Mouse (Mus musculus): ENCODE results near the gene Mtmr4. TPM values are rescaled to one million over a fixed set of nuclear protein-coding genes. Genes with fewer than 3 reads are reported as not detected.

Mtmr4 gene
- 53.4 and 68.7 TPM in 2 replicates for polyA plus RNA-seq (2014; fragmentation: Nextera tagmentation; extraction: Ambion mirVana)

DNA sequence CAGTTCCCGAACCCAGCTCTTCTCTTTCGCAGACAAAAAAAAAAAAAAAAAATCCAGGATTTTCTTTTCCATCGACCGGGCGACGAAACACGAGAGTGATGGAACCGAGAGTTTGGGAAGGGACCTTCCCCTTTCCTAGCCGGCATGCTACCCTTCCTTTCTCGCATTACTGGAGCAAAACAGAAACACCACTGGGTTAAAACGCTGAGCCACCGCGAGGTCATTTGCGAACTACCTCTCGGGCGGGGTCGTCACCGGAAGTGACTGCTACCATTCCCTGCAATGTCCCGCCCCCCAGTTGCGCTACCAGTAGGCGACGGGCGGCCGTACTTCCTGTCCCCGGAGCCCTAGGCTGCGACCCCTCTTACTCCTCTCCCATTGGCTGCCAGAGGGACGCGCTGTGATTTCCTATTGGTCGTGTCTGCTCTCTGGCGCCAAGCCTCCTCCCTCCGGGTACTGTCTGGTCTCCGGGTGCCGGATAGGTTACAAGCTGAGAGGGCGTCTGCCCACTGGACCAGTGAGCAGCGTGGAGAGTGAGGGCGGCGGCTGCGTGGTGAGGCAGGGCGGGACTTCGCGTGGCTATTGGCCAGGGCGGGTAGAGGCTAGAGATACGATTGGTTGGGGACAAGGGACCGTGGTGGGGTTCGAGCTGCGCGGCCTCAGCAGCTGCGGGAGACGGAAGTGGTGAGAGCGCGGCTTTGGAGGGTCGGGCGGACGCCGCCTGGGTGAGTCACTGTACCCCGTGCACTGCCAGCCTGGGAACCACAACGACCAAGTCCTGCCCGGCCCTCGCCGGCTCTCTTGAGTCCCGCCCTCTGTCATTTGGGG lies at the start of gene Mtmr4:
TSS of gene Mtmr4 (plus strand) at position 637 of the 828 bp plus-strand sequence.
- Histone ChIP-seq H3K36me3 (replicated peaks; ENCODE audit: control insufficient read depth, insufficient read depth) (no peaks in the 10 kb centered on the region), H3K4me1 (replicated peaks; ENCODE audit: control insufficient read depth, insufficient read depth, low read length) (peaks cover 25% of the 10 kb centered on the region), H3K9ac (peak within 1 kb of the TSS; percentile 84), H3K4me2 (replicated peaks) (peak within 1 kb of the TSS; percentile 81), H3K27me3 (ENCODE audit: control insufficient read depth, insufficient read depth, low read length) (no peaks in the 10 kb centered on the region), H3K9me3 (ENCODE audit: control insufficient read depth, low read length) (no peaks in the 10 kb centered on the region), H3K4me3 (replicated peaks; ENCODE audit: low read length) (peak within 1 kb of the TSS; percentile 62), H3K27ac (peak within 1 kb of the TSS; percentile 92)
- under 1% methylated on average over 61 of the region's 61 CpGs for WGBS
- DNase-seq (ENCODE audit: low spot score) (peak; percentile 96), ATAC-seq (ENCODE audit: low FRiP score) (peak; percentile 97)

DNA sequence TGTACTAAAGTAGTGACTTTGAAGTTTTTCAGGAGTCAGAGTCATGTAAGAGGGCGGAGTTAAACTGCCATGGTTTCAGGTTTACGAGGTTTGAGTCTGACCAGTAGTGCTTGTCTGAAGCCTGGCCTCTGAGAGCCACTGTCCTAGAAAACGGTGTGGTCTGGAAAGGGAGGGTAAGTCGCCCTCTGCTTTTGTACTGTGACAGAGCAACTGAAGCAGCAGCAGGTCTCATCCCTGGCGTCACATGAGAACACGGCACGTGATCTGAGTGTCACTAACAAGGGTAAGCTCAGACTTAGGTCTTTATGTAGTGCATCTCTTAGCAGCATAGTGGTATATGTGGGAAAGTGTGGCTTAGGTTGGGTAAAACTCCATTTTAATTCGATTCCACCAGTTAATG lies 49.7 kb upstream of the Mtmr4 start:
- no peaks in the 10 kb centered on the region for H3K36me3 ChIP-seq (replicated peaks; ENCODE audit: control insufficient read depth, insufficient read depth)
- no peak overlapping the region for H3K9ac ChIP-seq
- H3K9me3 ChIP-seq (ENCODE audit: control insufficient read depth, low read length) = no peaks in the 10 kb centered on the region
- 46% methylated on average over 8 of the region's 8 CpGs for WGBS
- DNase-seq (ENCODE audit: low spot score) (no peak), ATAC-seq (ENCODE audit: low FRiP score) (no peak)
- H3K27ac ChIP-seq = no peak overlapping the region
- H3K4me3 ChIP-seq (replicated peaks; ENCODE audit: low read length) = no peak overlapping the region
- no peaks in the 10 kb centered on the region for H3K4me1 ChIP-seq (replicated peaks; ENCODE audit: control insufficient read depth, insufficient read depth, low read length)
- no peaks in the 10 kb centered on the region for H3K27me3 ChIP-seq (ENCODE audit: control insufficient read depth, insufficient read depth, low read length)
- H3K4me2 ChIP-seq (replicated peaks) = no peak overlapping the region

DNA sequence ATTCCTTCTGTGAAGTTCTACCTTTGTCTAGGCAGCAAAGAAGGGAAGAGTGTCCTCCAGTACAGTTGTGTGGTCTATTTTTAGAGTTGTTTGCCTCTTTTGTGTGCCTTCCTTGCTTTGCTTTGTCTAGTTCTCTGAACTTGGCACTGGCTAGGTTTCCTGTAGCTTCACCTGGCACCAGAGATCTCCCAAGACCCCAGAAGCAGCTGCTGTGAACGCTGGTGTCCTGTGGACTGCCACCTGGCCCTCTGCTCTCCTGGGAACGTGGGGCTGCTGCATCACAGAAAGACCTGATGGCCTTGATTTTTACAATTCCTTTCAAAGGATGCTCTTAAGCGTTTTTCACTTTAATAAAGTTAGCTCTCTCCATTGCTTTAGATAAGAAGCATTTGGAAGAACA lies 49.1 kb upstream of the Mtmr4 start:
- H3K4me2 ChIP-seq (replicated peaks) = no peak overlapping the region
- no peak for DNase-seq (ENCODE audit: low spot score)

DNA sequence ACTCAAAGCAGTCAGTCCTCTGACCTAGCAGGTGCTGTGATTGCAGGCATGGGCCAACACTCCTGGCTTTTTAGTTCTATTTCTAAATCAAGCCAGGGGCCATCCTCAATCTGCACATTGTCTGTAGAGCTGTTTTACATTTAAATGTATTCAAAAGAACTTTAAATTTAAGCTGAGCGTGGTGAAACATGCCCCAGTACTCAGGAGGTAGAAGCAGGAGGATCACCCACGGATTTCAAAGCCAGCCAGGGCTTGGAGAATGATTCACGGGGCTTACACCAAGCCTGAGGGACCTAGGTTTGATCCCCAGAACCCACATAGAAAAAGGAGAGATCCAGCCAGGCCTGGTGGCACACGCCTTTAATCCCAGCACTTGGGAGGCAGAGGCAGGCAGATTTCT lies 38.6 kb upstream of the Mtmr4 start:
- H3K27me3 ChIP-seq (ENCODE audit: control insufficient read depth, insufficient read depth, low read length) = no peaks in the 10 kb centered on the region
- WGBS = 84% methylated on average over 4 of the region's 4 CpGs
- no peak overlapping the region for H3K27ac ChIP-seq
- H3K4me3 ChIP-seq (replicated peaks; ENCODE audit: low read length) = no peak overlapping the region
- ATAC-seq (ENCODE audit: low FRiP score) (no peak), DNase-seq (ENCODE audit: low spot score) (no peak)
- no peak overlapping the region for H3K9ac ChIP-seq
- H3K36me3 ChIP-seq (replicated peaks; ENCODE audit: control insufficient read depth, insufficient read depth) = no peaks in the 10 kb centered on the region
- H3K4me2 ChIP-seq (replicated peaks) = no peak overlapping the region
- H3K4me1 ChIP-seq (replicated peaks; ENCODE audit: control insufficient read depth, insufficient read depth, low read length) = no peaks in the 10 kb centered on the region
- no peaks in the 10 kb centered on the region for H3K9me3 ChIP-seq (ENCODE audit: control insufficient read depth, low read length)

More for the DNA sequence above, 49.1 kb upstream of the Mtmr4 start:
- Histone ChIP-seq H3K36me3 (replicated peaks; ENCODE audit: control insufficient read depth, insufficient read depth) (no peaks in the 10 kb centered on the region), H3K9ac (no peak overlapping the region), H3K4me3 (replicated peaks; ENCODE audit: low read length) (no peak overlapping the region), H3K27me3 (ENCODE audit: control insufficient read depth, insufficient read depth, low read length) (no peaks in the 10 kb centered on the region), H3K27ac (no peak overlapping the region), H3K9me3 (ENCODE audit: control insufficient read depth, low read length) (no peaks in the 10 kb centered on the region), H3K4me1 (replicated peaks; ENCODE audit: control insufficient read depth, insufficient read depth, low read length) (no peaks in the 10 kb centered on the region)
- no peak for ATAC-seq (ENCODE audit: low FRiP score)
- 44% methylated on average over 3 of the region's 3 CpGs for WGBS

DNA sequence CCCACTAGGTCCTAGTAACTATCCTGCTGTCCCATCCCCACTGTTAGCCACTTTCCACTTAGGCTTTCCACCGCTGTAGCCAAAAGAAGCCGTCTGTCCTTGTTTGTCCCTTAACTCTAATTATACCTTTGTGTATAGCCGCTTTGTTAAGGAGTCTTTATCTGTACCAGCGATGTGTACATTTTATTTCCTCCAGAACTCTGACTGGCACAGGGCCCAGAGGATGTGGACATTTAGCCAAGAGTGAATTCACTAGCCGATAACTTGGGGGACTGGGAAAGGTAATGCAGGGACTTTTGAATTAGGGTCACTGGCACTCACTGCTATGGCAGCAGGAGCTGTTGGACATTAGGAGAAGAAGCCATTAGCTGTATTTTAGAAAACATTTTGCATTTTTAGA lies 37.6 kb upstream of the Mtmr4 start:
- no peak for ATAC-seq (ENCODE audit: low FRiP score)
- Histone ChIP-seq H3K4me3 (replicated peaks; ENCODE audit: low read length) (no peak overlapping the region), H3K4me1 (replicated peaks; ENCODE audit: control insufficient read depth, insufficient read depth, low read length) (no peaks in the 10 kb centered on the region), H3K9ac (no peak overlapping the region), H3K27me3 (ENCODE audit: control insufficient read depth, insufficient read depth, low read length) (no peaks in the 10 kb centered on the region), H3K4me2 (replicated peaks) (no peak overlapping the region), H3K9me3 (ENCODE audit: control insufficient read depth, low read length) (no peaks in the 10 kb centered on the region), H3K36me3 (replicated peaks; ENCODE audit: control insufficient read depth, insufficient read depth) (no peaks in the 10 kb centered on the region), H3K27ac (no peak overlapping the region)
- 49% methylated on average over 5 of the region's 5 CpGs for WGBS
- no peak for DNase-seq (ENCODE audit: low spot score)

DNA sequence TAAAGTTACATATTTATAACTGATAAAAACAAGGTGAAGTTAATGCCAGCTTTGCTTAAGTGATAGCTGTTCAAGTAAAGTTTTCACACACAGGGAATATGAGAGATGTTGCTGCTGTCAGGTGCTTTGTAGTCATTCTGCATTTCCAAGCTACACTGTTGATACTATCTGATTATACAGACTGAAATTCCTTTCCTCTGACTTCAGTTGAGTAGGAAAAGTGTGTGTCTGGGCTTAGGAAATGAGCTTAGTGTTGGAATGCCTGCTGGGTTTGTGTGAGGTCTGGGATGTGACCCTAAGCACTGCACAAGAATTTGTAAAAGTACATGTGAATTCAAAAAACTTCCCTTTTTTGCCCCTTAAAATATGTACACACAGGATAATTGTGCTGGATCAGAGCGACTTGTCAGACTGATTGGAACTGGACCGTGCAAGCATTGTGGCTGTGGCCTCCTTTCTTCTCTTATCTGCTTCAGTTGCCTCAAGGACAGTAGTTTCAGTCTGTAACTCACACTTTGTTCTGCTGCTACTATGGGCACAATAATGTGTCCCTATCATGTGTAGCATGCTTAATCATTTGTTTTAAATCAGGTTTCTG lies 36.8 kb upstream of the Mtmr4 start:
- H3K4me2 ChIP-seq (replicated peaks) = no peak overlapping the region
- DNase-seq (ENCODE audit: low spot score) (no peak), ATAC-seq (ENCODE audit: low FRiP score) (no peak)
- no peaks in the 10 kb centered on the region for H3K4me1 ChIP-seq (replicated peaks; ENCODE audit: control insufficient read depth, insufficient read depth, low read length)
- no peak overlapping the region for H3K9ac ChIP-seq
- H3K36me3 ChIP-seq (replicated peaks; ENCODE audit: control insufficient read depth, insufficient read depth) = no peaks in the 10 kb centered on the region
- 0 out of 2 replicates have a peak overlapping the region, but pooled peaks have one; percentile 0 for H3K27ac ChIP-seq
- H3K27me3 ChIP-seq (ENCODE audit: control insufficient read depth, insufficient read depth, low read length) = no peaks in the 10 kb centered on the region
- 48% methylated on average over 2 of the region's 2 CpGs for WGBS
- no peaks in the 10 kb centered on the region for H3K9me3 ChIP-seq (ENCODE audit: control insufficient read depth, low read length)
- H3K4me3 ChIP-seq (replicated peaks; ENCODE audit: low read length) = no peak overlapping the region

DNA sequence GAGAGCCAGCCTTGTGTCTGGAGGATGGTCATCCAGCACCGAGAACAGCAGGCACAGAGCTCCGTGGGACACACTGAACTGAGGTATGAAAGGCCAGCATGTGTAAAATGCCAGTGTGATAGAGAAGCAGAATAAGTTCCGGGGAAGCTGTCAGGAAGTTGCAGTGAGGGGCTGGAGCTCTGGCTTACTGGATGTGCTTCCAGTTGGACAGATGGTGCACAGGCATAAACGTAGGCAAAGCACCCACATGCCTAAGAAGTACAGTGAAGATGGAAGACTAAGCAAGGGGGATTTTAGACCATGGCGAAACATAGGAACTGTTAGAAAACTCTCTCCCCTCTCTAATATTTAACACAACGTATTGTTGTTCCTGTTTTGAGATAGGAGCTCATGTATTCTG lies 30.8 kb upstream of the Mtmr4 start:
- Histone ChIP-seq H3K4me3 (replicated peaks; ENCODE audit: low read length) (no peak overlapping the region), H3K9ac (no peak overlapping the region), H3K4me1 (replicated peaks; ENCODE audit: control insufficient read depth, insufficient read depth, low read length) (no peaks in the 10 kb centered on the region), H3K4me2 (replicated peaks) (no peak overlapping the region), H3K9me3 (ENCODE audit: control insufficient read depth, low read length) (no peaks in the 10 kb centered on the region), H3K36me3 (replicated peaks; ENCODE audit: control insufficient read depth, insufficient read depth) (no peaks in the 10 kb centered on the region), H3K27me3 (ENCODE audit: control insufficient read depth, insufficient read depth, low read length) (no peaks in the 10 kb centered on the region), H3K27ac (no peak overlapping the region)
- 82% methylated on average over 6 of the region's 6 CpGs for WGBS
- DNase-seq (ENCODE audit: low spot score) (no peak), ATAC-seq (ENCODE audit: low FRiP score) (no peak)

DNA sequence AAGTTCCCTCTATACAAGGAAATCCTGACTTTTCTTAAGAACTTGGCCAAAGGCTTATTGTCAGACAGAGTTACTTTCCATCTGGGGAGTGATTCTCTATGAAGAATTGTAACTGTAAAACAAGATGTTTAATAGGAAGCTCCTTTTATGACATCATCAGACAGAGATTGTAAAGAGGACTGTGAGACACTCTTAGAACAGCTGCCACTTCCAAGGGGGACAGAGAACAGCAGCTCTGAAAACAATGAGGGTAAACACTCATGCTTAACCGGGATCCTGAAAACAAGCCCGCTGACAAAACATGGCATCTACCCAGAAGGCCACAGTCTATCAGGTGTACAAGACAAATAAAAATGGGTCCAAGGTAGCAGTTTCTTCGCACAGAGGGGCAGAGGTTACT lies 25.5 kb upstream of the Mtmr4 start, which contains the start of gene Gm11492:
TSS of gene Gm11492 (plus strand) at position 153 of the 400 bp plus-strand sequence.
- no peaks in the 10 kb centered on the region for H3K9me3 ChIP-seq (ENCODE audit: control insufficient read depth, low read length)
- H3K27me3 ChIP-seq (ENCODE audit: control insufficient read depth, insufficient read depth, low read length) = no peaks in the 10 kb centered on the region
- H3K4me1 ChIP-seq (replicated peaks; ENCODE audit: control insufficient read depth, insufficient read depth, low read length) = no peaks in the 10 kb centered on the region
- H3K4me2 ChIP-seq (replicated peaks) = no peak within 1 kb of the TSS
- 75% methylated on average over 3 of the region's 3 CpGs for WGBS
- DNase-seq (ENCODE audit: low spot score) (no peak), ATAC-seq (ENCODE audit: low FRiP score) (no peak)
- H3K9ac ChIP-seq = no peak within 1 kb of the TSS
- no peaks in the 10 kb centered on the region for H3K36me3 ChIP-seq (replicated peaks; ENCODE audit: control insufficient read depth, insufficient read depth)
- H3K27ac ChIP-seq = no peak within 1 kb of the TSS
- no peak within 1 kb of the TSS for H3K4me3 ChIP-seq (replicated peaks; ENCODE audit: low read length)

DNA sequence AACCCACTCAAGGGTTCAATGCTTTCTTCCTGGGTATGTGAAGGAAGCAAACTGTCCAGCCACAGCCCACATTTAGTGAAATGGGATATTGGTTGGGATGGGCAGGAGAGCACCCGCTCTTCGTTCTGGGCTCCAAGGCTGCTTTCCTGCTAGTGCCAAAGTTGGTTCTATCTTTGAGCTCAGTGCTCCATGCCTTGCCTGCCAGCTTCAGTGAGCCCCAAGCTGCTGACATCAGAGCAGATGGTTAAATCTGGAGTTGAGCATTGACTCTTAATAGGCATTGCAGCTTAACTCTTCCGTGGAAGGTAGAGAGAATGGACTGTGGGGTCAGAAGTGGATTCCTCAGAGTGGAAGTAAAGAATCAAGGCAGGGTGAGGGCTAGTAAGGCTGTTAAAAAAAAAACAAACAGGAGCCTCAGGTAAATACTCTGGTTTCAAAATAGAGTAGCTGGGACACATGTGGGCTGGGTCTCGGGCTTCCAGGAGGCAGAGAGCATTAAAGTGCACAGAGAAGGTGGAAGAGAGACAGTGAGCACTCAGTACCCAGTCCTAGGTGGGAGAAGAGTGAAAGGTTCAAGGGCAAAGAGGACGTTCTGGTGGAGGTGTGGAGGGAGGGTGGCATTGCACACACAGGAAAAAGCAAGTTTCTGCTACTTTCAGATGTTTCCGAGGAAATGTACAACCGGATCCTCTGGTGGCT lies 23.6 kb upstream of the Mtmr4 start, which contains the start of gene Sept4:
TSS of gene Sept4 (plus strand) at position 649 of the 699 bp plus-strand sequence.
- Histone ChIP-seq H3K9ac (no peak within 1 kb of the TSS), H3K4me1 (replicated peaks; ENCODE audit: control insufficient read depth, insufficient read depth, low read length) (no peaks in the 10 kb centered on the region), H3K9me3 (ENCODE audit: control insufficient read depth, low read length) (no peaks in the 10 kb centered on the region), H3K27me3 (ENCODE audit: control insufficient read depth, insufficient read depth, low read length) (no peaks in the 10 kb centered on the region), H3K4me2 (replicated peaks) (no peak within 1 kb of the TSS), H3K4me3 (replicated peaks; ENCODE audit: low read length) (no peak within 1 kb of the TSS), H3K27ac (no peak within 1 kb of the TSS), H3K36me3 (replicated peaks; ENCODE audit: control insufficient read depth, insufficient read depth) (no peaks in the 10 kb centered on the region)
- WGBS = 84% methylated on average over 7 of the region's 7 CpGs
- no peak for ATAC-seq (ENCODE audit: low FRiP score)
- DNase-seq (ENCODE audit: low spot score) = no peak
